Mouse (Mus musculus): ENCODE data around the gene Ms4a18. TPM values are rescaled to one million over a fixed set of nuclear protein-coding genes. Genes with fewer than 3 reads are reported as not detected.

The Ms4a18 gene
- polyA plus RNA-seq, 1 experiment, result not detected

GRCm38 (mm10) chr19:11022382-11022781 is 4.6 kb upstream of the Ms4a18 start:
- DNase-seq (ENCODE audit: low read depth in 1 of 2, low spot score in 2 of 2), result no peak
- Histone ChIP-seq H3K27ac (ENCODE audit: insufficient read depth, low read length) (no peak overlapping the region), H3K27me3 (ENCODE audit: control insufficient read depth, insufficient read depth, low read length) (no peaks in the 10 kb centered on the region), H3K36me3 (ENCODE audit: control insufficient read depth, insufficient read depth, low read length) (no peaks in the 10 kb centered on the region), H3K4me1 (ENCODE audit: control insufficient read depth, insufficient read depth, insufficient read length) (no peaks in the 10 kb centered on the region), H3K4me3 (ENCODE audit: extremely low read depth, insufficient read depth, insufficient read length) (no peak overlapping the region)
- TF ChIP-seq CTCF (IDR thresholded peaks at IDR 0.05; ENCODE audit: extremely low read depth, insufficient read depth, insufficient read length, insufficient replicate concordance) (no peak), POLR2A (IDR thresholded peaks at IDR 0.05; ENCODE audit: low read depth, low read length) (no peak)

DNA sequence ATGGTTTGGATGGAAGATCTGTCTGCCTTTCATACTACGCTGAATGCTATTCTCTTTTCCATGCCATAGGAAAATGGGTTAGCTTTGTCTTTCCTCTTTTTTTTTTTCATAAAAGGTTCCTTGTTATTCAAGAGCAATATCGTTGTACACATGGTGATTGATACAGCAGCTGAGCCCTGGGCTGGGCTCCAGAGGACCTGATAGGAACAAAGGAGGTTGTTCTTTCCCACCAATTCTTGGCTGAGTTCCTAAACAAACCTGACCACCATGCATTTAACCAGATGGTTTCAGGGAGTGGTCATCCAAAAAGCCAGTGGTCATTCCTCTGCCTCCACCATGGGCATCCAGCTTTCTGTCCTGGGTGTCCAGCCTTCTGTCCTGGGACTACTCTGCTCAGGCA is 580 bp downstream of the Ms4a18 start:
- H3K4me3 ChIP-seq (ENCODE audit: extremely low read depth, insufficient read depth, insufficient read length), result no peak overlapping the region
- WGBS, result 88% methylated on average over 2 of the region's 2 CpGs

DNA sequence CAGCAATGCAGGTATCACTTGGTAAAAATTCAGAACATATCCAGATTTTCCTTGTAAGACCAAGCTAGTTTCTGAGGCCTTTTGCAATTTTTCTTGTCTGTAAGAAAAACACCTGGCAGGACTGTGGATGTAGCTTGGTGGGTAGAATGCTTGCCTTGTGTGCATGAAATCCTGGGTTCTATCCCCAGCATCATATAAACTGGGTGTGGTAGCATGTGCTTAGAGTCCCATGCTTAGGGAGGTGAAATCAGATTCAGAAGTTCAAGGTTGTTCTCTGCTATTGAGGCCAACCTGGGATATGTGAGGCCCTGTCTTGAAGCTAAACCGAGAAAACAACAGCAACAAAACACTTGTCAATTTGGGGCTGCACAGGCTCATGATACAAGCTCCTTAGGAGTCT is 1.8 kb downstream of the Ms4a18 start:
- Histone ChIP-seq H3K27ac (ENCODE audit: insufficient read depth, low read length) (no peak overlapping the region), H3K4me1 (ENCODE audit: control insufficient read depth, insufficient read depth, insufficient read length) (no peaks in the 10 kb centered on the region), H3K36me3 (ENCODE audit: control insufficient read depth, insufficient read depth, low read length) (no peaks in the 10 kb centered on the region), H3K4me3 (ENCODE audit: extremely low read depth, insufficient read depth, insufficient read length) (no peak overlapping the region), H3K27me3 (ENCODE audit: control insufficient read depth, insufficient read depth, low read length) (no peaks in the 10 kb centered on the region)
- no peak for TF ChIP-seq CTCF (IDR thresholded peaks at IDR 0.05; ENCODE audit: extremely low read depth, insufficient read depth, insufficient read length, insufficient replicate concordance)
- no peak for TF ChIP-seq POLR2A (IDR thresholded peaks at IDR 0.05; ENCODE audit: low read depth, low read length)
- WGBS, result 95% methylated on average over 1 of the region's 1 CpGs
- DNase-seq (ENCODE audit: low read depth in 1 of 2, low spot score in 2 of 2), result no peak

More for the DNA sequence above, 580 bp downstream of the Ms4a18 start:
- TF ChIP-seq POLR2A (IDR thresholded peaks at IDR 0.05; ENCODE audit: low read depth, low read length) (no peak), CTCF (IDR thresholded peaks at IDR 0.05; ENCODE audit: extremely low read depth, insufficient read depth, insufficient read length, insufficient replicate concordance) (no peak)
- no peak overlapping the region for H3K27ac ChIP-seq (ENCODE audit: insufficient read depth, low read length)
- no peaks in the 10 kb centered on the region for H3K4me1 ChIP-seq (ENCODE audit: control insufficient read depth, insufficient read depth, insufficient read length)
- H3K36me3 ChIP-seq (ENCODE audit: control insufficient read depth, insufficient read depth, low read length), result no peaks in the 10 kb centered on the region
- DNase-seq (ENCODE audit: low read depth in 1 of 2, low spot score in 2 of 2), result no peak
- H3K27me3 ChIP-seq (ENCODE audit: control insufficient read depth, insufficient read depth, low read length), result no peaks in the 10 kb centered on the region

GRCm38 (mm10) chr19:11015468-11015867 is 2.4 kb downstream of the Ms4a18 start:
- no peak for DNase-seq (ENCODE audit: low read depth in 1 of 2, low spot score in 2 of 2)
- no peak for TF ChIP-seq POLR2A (IDR thresholded peaks at IDR 0.05; ENCODE audit: low read depth, low read length)
- TF ChIP-seq CTCF (IDR thresholded peaks at IDR 0.05; ENCODE audit: extremely low read depth, insufficient read depth, insufficient read length, insufficient replicate concordance), result no peak
- Histone ChIP-seq H3K4me3 (ENCODE audit: extremely low read depth, insufficient read depth, insufficient read length) (no peak overlapping the region), H3K27me3 (ENCODE audit: control insufficient read depth, insufficient read depth, low read length) (no peaks in the 10 kb centered on the region), H3K27ac (ENCODE audit: insufficient read depth, low read length) (no peak overlapping the region), H3K36me3 (ENCODE audit: control insufficient read depth, insufficient read depth, low read length) (no peaks in the 10 kb centered on the region), H3K4me1 (ENCODE audit: control insufficient read depth, insufficient read depth, insufficient read length) (no peaks in the 10 kb centered on the region)

DNA sequence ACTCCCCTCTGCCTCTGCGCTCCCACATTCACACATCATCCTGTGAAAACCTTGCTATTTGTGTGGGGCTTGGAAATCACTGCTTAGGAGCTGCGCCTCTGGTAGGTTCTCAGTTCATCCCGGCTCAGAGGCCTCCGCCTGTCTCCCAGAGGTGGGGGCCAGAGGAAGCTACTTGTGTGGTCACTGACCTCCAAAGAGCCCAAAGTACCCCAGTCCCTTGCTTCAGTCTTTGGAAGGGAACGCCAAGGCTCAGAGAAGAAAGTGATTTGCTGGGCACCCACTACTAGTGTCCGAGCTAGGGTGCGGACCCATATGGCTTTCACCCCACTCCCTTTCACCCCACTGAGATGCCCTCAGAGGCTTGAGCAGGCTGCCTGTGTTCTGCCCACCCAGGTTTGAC is 24.7 kb downstream of the Ms4a18 start, which contains the start of gene Ms4a15:
Gene Ms4a15, minus strand, starts transcription at position 101 of the 400 bp plus-strand sequence.
- 94% methylated on average over 7 of the region's 7 CpGs for WGBS
- Histone ChIP-seq H3K4me3 (ENCODE audit: extremely low read depth, insufficient read depth, insufficient read length) (no peak within 1 kb of the TSS), H3K27ac (ENCODE audit: insufficient read depth, low read length) (no peak within 1 kb of the TSS), H3K4me1 (ENCODE audit: control insufficient read depth, insufficient read depth, insufficient read length) (no peaks in the 10 kb centered on the region), H3K36me3 (ENCODE audit: control insufficient read depth, insufficient read depth, low read length) (no peaks in the 10 kb centered on the region), H3K27me3 (ENCODE audit: control insufficient read depth, insufficient read depth, low read length) (no peaks in the 10 kb centered on the region)
- TF ChIP-seq CTCF (IDR thresholded peaks at IDR 0.05; ENCODE audit: extremely low read depth, insufficient read depth, insufficient read length, insufficient replicate concordance) (no peak), POLR2A (IDR thresholded peaks at IDR 0.05; ENCODE audit: low read depth, low read length) (no peak)
- DNase-seq (ENCODE audit: low read depth in 1 of 2, low spot score in 2 of 2), result no peak

DNA sequence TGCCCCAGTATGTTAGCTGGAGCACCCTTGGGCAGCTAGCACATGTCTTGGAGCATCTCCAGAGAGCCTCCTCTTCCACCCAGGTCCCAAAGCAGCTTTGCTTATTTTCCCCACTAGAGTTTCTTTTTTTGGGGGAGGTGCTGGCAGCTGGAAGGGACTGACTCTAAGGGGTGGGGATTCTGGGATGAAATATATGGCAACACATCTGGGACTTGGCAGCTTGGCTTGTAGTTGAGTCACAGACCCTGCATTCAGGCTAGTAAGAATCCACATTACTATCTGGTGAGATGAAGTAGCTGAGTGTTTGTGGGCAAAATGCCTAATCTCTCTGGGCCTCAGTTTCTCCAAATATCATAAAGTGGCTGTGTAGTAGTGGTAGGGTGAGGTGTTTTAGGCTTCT is 25.9 kb downstream of the Ms4a18 start:
- no peaks in the 10 kb centered on the region for H3K36me3 ChIP-seq (ENCODE audit: control insufficient read depth, insufficient read depth, low read length)

GRCm38 (mm10) chr19:10990751-10991150 is 27.1 kb downstream of the Ms4a18 start:
- Histone ChIP-seq H3K4me1 (ENCODE audit: control insufficient read depth, insufficient read depth, insufficient read length) (no peaks in the 10 kb centered on the region), H3K27ac (ENCODE audit: insufficient read depth, low read length) (no peak overlapping the region; the same call in 1 of the 2 replicates), H3K4me3 (ENCODE audit: extremely low read depth, insufficient read depth, insufficient read length) (no peak overlapping the region), H3K36me3 (ENCODE audit: control insufficient read depth, insufficient read depth, low read length) (no peaks in the 10 kb centered on the region), H3K27me3 (ENCODE audit: control insufficient read depth, insufficient read depth, low read length) (no peaks in the 10 kb centered on the region)
- TF ChIP-seq CTCF (IDR thresholded peaks at IDR 0.05; ENCODE audit: extremely low read depth, insufficient read depth, insufficient read length, insufficient replicate concordance) (no peak), POLR2A (IDR thresholded peaks at IDR 0.05; ENCODE audit: low read depth, low read length) (no peak)
- DNase-seq (ENCODE audit: low read depth in 1 of 2, low spot score in 2 of 2), result no peak
- WGBS, result 79% methylated on average over 1 of the region's 1 CpGs

More for the DNA sequence above, 25.9 kb downstream of the Ms4a18 start:
- TF ChIP-seq POLR2A (IDR thresholded peaks at IDR 0.05; ENCODE audit: low read depth, low read length) (no peak), CTCF (IDR thresholded peaks at IDR 0.05; ENCODE audit: extremely low read depth, insufficient read depth, insufficient read length, insufficient replicate concordance) (no peak)
- H3K4me1 ChIP-seq (ENCODE audit: control insufficient read depth, insufficient read depth, insufficient read length), result no peaks in the 10 kb centered on the region
- H3K27me3 ChIP-seq (ENCODE audit: control insufficient read depth, insufficient read depth, low read length), result no peaks in the 10 kb centered on the region
- DNase-seq (ENCODE audit: low read depth in 1 of 2, low spot score in 2 of 2), result no peak
- no peak overlapping the region for H3K27ac ChIP-seq (ENCODE audit: insufficient read depth, low read length)
- H3K4me3 ChIP-seq (ENCODE audit: extremely low read depth, insufficient read depth, insufficient read length), result no peak overlapping the region
